Mouse (Mus musculus) activated CD4-positive, CD25-positive, alpha-beta regulatory T cell, adult 9 weeks (primary cell): ENCODE measurements around the gene Adamts20. TPM values are rescaled to one million over a fixed set of nuclear protein-coding genes. Genes with fewer than 3 reads are reported as not detected.

Source experiments
- polyA plus RNA-seq: library from polyadenylated mRNA; unstranded; fragments of 100-300 nt; shearing (Covaris generic); gene quantifications from one replicate; pipeline ENCODE4 v1.2.1, GENCODE M21; 2017

The Adamts20 gene
- polyA plus RNA-seq = not detected

GRCm38 (mm10) chr15:94465318-94465717, at the start of gene Adamts20:
TSS of gene Adamts20 (minus strand) at chr15:94465418.

Other genes with a start within 250 kb of the Adamts20 start
- 11.7 TPM for gene Pus7l, start 78.1 kb upstream of the Adamts20 start, polyA plus RNA-seq
- gene Irak4, start 78.2 kb upstream of the Adamts20 start, polyA plus RNA-seq = 43.1 TPM
- gene Twf1, start 124.5 kb upstream of the Adamts20 start, polyA plus RNA-seq = 23.4 TPM
- gene Tmem117, start 163.8 kb upstream of the Adamts20 start, polyA plus RNA-seq = not detected